ENCODE assay signal across 32 mouse cellular contexts in the genomic region with DNA sequence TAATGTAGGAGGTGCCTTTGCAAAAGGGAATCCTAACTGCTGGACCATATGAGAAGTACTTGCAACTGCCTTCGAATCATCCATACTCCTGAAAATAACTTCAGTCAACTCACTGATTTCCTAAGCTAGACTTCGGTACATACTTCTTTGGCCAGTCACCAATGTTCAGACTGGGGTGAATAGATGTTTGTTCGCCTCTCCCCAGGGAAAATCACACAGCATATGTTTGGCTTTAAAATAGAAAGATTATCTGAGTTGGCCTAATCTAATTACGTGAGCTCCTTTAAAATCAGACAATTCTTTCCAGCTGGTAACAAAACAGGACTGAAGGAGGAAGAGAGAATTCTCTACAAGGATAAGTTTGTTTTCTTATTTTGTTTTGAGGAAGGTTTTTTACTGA.
"Had no signal": no experiment of that assay in that cellular context is flagged by ENCODE, and none has a peak within 500 bp of the region (broad histone marks: within the 10 kb centered on the region; RNA-seq: fewer than 3 reads in every experiment).

No protein-coding gene starts in this region.

- H3K9ac ChIP-seq: heart, embryonic 13.5 days; heart, embryonic 15.5 days; hindbrain, embryonic 12.5 days; hindbrain, embryonic 13.5 days; hindbrain, embryonic 14.5 days; hindbrain, embryonic 15.5 days; kidney, embryonic 15.5 days had no signal

- H3K4me2 ChIP-seq: heart, embryonic 13.5 days; heart, embryonic 15.5 days; hindbrain, embryonic 12.5 days; hindbrain, embryonic 13.5 days; hindbrain, embryonic 14.5 days; hindbrain, embryonic 15.5 days; kidney, embryonic 15.5 days had no signal

- H3K27me3 ChIP-seq: heart, embryonic 13.5 days; heart, embryonic 15.5 days; hindbrain, embryonic 12.5 days; hindbrain, embryonic 13.5 days; hindbrain, embryonic 15.5 days; kidney, embryonic 15.5 days had no signal

- ATAC-seq: hindbrain, embryonic 16.5 days; hindbrain, postnatal 0 days; inflammation-experienced regulatory T-cells, adult 6 months; intestine, embryonic 16.5 days; intestine, postnatal 0 days had no signal

- H3K36me3 ChIP-seq: heart, embryonic 13.5 days; heart, embryonic 15.5 days; hindbrain, embryonic 10.5 days; hindbrain, embryonic 12.5 days; hindbrain, embryonic 13.5 days; hindbrain, embryonic 15.5 days; kidney, embryonic 15.5 days had no signal

- H3K4me1 ChIP-seq: heart, embryonic 13.5 days; heart, embryonic 15.5 days; hindbrain, embryonic 12.5 days; hindbrain, embryonic 13.5 days; hindbrain, embryonic 15.5 days; kidney, embryonic 15.5 days had no signal

- H3K27ac ChIP-seq: heart, embryonic 13.5 days; heart, embryonic 15.5 days; hindbrain, embryonic 10.5 days; hindbrain, embryonic 12.5 days; hindbrain, embryonic 13.5 days; hindbrain, embryonic 14.5 days; hindbrain, embryonic 15.5 days; hindbrain, postnatal 0 days; kidney, embryonic 15.5 days; kidney, postnatal 0 days; layer of hippocampus, adult 2 months; left cerebral cortex, adult 2 months had no signal

- H3K4me3 ChIP-seq: heart, embryonic 13.5 days; heart, embryonic 15.5 days; hindbrain, embryonic 10.5 days; hindbrain, embryonic 12.5 days; hindbrain, embryonic 13.5 days; hindbrain, embryonic 15.5 days; kidney, embryonic 15.5 days; layer of hippocampus, adult 2 months; left cerebral cortex, adult 2 months had no signal

- H3K9me3 ChIP-seq: heart, embryonic 13.5 days; heart, embryonic 15.5 days; hindbrain, embryonic 10.5 days; hindbrain, embryonic 12.5 days; hindbrain, embryonic 13.5 days; hindbrain, embryonic 15.5 days; kidney, embryonic 15.5 days had no signal

- DNase-seq: heart, postnatal 10 days; heart, postnatal 14 days; heart, postnatal 36 days; heart, postnatal 4 days; kidney, adult 11 months; kidney, adult 18-20 months; kidney, adult 2 months; kidney, adult 8-10 months; kidney, adult 9 months; kidney, postnatal 10 days; kidney, postnatal 14 days; kidney, postnatal 25 days; kidney, postnatal 36 days; kidney, postnatal 4 days; layer of hippocampus, adult 9-11 months; layer of hippocampus, postnatal 36 days had no signal
